Mouse (Mus musculus): ENCODE measurements around the gene Gpr152.

The Gpr152 gene

DNA sequence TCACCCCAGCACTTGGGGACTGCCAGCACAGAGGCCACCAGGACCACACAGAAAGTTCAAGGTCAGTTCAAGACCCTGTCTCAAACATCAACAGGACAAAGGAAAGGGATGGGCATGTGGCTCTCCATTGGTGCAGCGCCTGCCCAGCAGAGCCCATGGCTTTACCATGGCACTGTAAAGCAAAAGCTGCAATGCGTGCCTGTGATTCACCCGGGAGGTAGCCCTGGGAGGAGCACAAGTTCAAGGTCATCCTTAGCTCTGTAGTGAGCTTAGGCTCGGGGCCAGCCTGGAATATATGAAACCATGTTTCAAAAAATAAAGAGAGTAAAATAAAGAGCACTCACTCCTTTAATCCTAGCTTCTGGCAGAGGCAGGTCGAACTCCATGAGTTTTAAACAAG is 12.3 kb downstream of the Gpr152 start:
- no peak for DNase-seq

DNA sequence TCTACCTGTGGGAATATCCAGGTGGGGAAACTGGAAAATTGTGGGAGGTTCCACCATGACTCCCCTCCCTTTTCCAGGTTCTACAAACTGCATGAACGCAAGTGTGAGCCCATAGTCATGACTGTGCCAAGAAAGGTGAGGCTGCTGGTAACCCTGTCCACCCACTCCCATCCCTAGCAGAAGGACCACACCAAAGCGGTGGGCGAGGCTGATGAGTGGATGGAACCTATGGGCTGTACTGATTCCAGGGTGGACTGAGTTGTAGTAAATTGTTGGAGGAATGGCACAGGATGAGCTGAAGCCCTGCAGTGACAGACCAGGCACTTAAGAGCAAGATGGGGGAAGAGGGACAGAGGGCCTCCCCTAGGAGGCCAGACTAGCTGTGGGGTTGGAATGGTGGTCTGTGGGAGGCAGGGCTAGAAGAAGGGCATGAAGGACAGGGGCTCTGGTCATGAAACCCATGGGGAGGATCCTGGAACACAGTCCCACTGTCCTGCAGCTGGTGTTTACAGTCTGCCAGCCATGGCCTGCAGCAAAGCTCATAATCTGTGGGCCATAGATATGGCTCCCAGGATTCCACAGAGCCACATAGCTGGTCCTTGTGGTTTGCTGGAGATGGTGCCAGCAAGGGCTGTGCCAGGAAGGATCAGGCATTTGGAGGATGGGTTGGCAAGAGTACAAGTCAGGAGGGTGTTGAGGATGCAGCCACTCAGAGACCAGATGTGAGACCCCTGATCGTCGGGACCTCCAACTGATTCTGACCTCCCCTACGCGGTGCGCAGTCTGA is 13.1 kb downstream of the Gpr152 start:
- no peak for DNase-seq

DNA sequence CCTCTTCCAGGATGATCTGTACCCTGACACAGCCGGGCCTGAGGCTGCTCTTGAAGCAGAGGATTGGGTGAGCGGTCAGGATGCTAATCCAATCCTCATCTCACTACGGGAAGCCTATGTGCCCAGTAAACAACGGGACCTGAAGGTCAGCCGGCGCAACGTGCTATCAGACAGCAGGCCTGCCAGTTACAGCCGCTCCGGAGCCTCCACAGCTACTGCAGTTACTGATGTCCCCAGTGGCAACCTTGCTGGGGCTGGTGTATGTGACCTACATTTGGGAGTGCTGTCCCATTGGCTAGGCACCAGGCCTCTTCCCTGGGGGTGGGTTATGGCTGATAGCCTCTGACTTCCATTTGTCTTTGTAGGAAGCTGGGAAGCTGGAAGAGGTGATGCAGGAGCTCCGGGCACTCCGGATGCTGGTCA is 13.7 kb downstream of the Gpr152 start, which contains the start of gene Ptprcap:
Gene Ptprcap (plus strand): TSS at position 373 of the 423 bp plus-strand sequence.
- no peak for DNase-seq

DNA sequence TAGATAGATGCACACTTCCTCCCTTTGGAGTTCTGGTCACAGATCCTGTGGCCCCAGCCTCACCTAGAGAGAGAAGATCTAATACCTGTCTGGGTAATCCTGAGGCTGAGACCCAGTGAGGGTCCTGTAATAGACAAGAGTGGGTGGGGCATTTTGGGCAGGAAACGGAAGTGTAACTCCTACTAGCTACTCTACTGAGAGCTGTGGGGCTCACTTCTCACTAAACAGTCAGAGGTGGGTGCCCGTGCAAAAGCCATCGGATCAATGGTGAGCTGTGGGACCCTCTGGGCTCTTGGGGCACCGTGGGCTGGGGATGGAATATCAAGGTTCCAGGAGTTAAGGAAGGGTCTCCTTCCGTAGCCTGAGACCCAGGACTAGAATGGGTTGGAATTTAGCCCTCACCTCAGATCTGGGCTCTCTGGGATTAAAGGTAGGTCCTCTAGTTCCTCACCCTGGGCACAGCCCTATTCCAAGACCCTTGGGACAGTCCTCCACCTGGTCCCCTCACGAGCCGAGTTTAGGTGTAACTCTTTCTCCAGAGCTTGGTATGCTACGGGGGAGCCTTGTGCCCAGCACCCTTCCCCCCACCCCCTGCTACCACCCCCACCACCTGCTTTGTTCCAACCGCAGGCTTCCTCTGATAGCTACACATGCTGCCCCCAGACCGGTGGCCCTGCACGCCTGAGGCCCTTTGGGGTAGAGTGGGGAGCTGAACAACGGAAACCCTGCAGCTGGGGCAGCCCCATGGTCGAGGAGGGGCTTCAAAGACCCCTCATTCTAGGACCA is 15.0 kb downstream of the Gpr152 start:
- peak; percentile 89 for DNase-seq

DNA sequence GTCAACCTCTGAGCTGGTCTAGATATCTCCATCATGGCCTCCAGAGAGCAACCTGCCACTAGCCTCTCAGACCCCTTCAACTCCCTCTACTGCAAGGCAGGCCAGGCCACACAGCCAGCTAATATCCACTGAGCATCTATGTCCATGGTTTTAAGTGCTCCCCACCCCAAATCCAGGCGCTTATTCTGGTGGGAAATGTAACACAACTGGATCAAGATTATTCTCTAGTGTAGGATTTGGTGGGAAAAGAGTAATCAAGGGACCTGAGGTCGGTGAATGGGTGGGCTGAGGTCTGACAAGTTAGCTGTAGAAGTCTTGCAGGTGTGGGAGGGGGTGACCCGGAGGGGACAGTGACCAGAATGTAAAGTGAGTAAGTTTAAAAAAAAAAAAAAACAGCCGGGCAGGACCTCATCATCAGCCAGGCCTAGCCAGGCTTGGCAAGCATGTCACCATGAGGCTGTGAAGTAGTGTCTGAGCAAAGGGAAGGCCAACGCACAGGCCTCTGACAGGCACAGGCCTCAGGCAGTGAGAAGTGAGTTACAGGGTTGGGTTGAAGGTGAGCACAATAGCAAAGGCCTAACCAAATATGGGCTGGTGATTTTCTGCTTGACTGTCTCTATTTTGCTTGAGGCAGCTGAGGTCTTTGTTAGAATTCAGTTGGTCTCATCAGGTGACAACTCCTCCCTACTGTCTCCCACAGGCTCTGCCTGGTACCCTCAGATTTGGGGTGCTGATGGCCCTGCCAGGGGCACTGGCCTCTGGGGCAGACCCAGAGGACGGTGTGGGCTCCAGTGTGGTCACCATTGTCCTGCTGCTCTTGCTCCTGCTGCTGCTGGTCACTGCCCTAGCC is 15.9 kb downstream of the Gpr152 start:
- peak; percentile 56 for DNase-seq

DNA sequence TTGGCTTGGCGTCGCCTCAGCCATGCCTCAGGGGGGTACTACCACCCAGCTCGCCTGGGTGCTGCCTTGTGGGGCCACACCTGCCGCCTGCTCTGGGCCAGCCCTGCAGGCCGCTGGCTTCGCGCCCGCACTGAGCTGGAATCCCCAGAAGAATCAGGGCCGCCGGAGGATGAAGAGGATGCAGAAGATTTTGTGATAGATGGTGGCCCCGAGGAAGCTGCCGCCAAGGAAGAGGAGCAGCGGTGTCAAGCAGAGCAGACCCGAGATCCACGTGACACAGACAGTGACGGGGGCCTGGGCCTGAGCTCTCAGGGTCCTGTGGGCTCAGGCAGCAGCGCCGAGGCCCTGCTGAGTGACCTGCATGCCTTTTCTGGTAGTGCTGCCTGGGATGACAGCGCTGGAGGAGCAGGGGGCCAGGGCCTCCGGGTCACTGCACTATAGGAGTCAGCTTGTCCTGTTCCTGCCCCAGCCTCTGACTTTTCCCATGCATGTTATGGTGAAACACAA is 16.5 kb downstream of the Gpr152 start:
- no peak for DNase-seq

DNA sequence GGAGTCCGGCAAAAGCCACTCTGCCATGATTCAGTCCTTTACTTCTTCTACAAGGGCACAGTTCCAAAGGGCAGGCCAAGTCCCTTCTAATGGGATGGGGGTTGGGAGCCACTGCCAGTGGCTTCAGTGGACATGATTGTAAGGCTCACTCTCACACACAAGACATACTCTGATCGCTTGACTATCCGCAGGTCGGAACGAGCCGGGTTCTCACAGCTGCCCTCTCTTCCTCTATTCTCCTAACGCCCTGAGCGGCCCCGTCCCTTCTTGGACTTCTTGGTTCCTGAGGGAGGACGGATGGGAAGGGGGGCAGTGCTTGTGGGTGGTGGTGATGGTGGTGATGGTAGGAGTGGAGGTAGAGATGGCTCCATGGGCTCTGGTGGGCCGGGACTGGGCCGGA is 17.2 kb downstream of the Gpr152 start:
- DNase-seq = no peak

DNA sequence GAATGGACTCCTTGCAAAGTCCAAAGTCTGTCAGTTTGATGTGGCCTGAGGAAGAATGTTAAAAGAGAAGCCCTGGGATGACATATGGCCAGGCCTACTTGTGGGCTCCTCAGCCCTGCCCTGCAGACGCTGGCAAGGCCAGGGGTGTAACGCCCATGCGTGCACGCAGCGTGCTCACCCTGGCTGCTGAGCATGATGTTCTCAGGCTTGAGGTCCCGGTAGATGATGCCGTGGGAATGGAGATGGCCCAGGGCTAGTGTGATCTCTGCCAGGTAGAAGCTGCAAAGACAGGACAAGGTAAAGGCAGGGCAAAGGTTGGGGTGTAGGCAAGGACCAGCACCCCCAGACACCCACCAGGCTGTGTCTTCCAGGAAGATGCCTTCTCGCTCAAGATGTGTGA is 19.5 kb downstream of the Gpr152 start:
- no peak for DNase-seq

DNA sequence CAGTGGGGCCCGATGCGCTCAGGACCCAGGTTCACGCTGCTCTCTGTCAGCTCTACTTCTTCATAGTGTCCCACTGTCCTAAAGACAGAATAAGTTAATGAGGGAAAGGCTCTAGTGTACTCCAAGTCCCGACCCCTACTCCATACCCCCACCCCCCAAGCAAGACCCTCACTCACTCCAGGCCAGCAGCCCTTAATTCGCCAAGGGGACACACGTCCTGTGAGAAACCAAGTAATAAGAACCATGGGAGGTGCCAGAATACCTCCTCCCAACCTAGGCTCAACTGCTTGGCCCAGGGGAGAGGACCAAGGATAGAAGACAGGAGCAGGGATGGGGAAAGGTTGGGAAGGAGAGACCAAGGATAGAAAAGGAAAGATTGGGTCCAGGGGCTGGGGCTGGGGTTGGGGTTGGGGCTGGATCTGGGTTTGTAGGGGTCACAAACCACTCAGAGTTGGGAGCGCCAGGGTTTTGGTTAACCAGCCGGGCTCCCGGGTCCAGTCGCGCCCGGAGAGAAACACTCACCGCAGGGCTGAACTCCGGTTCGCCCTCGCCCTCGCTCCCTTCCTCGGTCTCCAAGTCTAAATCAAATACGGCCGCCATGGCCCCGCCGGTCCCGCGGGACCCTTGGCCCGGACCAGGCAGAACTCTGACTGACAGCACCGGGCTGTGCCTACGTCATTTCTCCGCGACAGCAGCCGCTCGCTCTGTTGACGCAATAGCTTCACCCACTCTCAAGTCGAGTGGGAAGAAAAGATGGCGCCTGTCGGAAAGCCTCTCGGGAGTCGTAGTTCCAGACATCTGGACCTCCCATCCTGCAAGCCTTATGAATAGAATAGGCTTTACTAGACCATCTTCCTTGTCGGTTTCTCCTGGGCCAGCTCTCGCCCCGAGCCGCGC is 23.3 kb downstream of the Gpr152 start, which contains the start of gene Rps6kb2:
Gene Rps6kb2 (minus strand): TSS at position 709 of the 897 bp plus-strand sequence.
- DNase-seq = peak; percentile 94

DNA sequence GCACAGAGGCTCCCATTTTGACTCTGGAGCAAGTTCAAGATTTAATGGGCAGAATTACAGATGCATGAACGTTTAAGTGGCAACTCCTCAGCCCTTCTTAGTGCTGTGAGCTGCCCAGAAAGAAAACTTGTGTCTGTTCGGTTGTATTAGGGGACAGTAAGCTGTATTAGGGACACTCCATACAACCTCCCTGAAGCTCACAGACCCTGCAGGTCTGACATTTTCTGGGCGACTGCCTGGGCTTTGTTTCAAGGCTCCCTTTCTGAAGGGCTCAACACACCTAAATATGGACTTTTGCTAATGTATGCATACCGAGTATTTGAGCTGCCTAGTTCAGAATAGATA is 23.9 kb downstream of the Gpr152 start:
- no peak for DNase-seq

DNA sequence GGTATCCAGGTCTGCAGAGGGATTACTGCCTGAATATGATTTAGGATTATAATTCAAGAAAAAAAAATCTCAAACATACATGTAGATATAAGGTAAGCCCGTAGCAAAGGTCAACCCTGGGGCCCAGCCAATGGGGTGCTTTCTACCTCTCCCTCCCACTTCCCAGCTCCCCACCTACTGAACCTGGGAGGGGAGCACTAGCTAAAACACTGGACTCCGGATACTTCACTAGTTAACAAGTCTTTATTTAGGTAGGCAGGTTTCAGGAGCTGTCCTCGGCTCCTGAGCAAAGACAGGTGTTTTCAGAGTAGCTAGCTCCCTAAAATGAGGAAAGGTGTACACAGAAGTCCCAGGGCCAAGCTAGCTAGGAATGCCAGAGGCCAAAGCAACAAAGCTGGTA is 24.5 kb downstream of the Gpr152 start:
- DNase-seq = no peak

DNA sequence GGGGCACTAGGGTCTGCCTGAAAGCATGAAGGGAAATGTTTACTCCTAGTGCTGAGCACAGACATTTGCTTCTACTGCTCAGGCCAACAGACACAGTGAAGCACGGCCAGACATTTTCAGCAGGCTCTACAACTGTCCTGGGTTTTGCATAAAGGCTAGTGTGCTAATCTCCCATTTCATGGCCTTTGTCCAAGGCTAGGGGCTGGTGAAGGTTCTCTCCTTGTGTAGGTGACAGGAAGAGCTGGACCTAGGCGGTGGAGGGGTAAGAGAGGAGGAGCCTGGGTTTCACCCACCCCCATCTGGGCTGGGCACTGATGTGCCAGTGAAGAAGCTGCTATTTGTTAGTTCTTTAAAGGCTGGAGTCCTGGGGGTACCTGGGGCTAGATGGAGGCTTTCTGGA is 25.1 kb downstream of the Gpr152 start:
- DNase-seq = no peak

DNA sequence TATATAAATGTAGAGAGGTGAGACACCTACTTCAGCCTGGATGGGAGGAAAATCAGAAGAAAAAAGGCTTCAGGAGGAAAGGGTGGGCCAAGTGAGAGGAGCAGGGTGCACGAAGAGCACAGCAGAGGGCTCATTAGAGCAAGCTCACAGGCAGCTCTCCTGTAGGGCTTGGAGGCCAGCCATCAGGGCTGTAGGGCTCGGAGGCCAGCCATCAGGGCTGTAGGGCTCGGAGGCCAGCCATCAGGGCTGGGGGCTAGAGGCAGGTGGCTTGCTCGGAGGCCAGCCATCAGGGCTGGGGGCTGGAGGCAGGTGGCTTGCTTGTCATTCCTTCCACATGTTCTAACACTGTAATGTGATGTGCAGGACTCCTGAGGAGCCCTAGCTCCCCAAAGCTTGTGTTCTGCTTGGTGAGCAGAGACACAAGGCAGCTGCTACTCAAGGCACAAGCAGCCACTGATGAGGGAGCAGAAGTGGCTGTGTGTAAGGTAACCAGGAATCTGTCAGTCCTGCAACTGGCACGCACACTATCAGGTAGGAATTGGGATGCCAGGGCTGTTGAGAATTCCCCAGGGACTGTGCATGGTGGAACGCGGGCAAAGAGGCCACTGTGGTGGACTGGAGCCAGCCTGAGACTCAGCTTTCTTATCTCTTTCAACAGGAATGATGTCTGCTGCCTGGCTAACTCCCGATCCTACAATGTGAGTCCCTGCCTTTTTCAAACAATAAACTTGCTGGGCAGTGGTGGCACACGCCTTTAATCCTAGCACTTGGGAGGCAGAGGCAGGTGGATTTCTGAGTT is 27.3 kb downstream of the Gpr152 start:
- no peak for DNase-seq

DNA sequence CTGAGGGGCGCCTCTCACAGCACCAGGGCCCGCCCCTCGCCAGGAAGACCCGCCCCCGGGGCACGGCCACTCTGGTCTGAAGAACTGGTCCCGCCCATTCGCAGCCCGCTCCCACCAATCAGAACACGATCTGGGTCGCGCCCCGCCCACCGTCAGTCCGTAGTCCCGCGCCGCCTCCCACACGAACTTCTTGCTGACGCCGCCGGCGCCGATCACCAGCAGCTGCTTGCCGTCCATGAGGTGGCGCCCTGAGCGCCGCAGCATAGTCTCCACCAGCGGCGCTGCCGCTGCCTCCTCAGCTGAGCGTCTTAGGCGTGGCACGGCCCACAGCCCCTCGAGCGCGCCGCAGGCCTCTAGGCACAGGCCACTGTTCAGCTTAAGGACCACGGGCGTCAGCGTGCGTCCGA is 29.8 kb downstream of the Gpr152 start:
- peak; percentile 100 for DNase-seq

DNA sequence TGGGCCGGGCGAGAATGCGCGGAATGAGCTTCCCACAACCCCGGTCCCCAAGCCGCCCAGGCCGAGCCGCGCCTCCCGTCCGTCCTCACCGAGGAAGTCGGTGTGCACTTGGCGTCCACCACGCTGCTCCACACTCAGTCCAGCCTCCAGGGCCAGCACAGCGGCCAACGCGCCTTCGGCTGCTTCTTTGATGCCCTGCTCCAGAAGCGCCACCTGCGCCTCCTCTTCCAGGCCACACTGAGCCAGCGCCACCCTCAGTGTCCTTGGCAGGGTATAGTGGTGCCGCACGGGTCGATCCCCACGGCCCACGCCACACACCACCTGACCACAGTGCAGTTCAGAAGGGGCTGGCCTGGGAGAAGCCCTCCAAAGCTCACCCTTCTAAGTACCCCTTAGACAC is 30.2 kb downstream of the Gpr152 start:
- DNase-seq = no peak

DNA sequence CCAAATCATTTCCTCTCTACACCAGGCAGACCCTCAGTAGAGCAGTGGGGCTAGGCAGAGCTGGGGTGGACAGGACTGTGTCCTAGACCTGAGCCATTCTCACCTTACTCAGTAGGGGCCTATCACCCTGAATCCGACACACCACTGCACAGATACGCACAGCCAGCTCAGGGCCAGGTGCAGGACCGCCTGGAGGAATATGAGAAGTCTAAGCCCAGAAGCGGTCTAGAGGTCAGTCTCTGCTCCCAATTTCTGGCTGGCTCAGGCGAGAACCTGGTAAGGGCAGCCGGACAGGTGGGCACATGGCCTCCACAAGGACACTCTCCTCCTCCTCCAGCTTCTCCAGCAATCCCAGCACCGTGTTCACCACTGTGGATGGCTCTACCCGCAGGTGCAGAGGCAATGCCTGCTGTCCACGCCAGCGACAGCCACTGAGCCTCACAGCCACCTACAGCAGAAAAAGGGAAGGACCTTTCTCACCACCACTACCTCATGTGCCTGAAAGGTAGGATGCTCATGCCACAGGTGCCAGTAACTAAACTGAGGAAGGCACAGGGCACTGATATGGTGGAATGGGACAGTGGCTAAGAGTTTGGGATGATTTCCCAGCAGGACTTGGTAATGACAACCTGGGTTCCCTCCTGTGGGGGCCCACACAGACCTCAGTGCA is 31.3 kb downstream of the Gpr152 start:
- DNase-seq = peak; percentile 11

DNA sequence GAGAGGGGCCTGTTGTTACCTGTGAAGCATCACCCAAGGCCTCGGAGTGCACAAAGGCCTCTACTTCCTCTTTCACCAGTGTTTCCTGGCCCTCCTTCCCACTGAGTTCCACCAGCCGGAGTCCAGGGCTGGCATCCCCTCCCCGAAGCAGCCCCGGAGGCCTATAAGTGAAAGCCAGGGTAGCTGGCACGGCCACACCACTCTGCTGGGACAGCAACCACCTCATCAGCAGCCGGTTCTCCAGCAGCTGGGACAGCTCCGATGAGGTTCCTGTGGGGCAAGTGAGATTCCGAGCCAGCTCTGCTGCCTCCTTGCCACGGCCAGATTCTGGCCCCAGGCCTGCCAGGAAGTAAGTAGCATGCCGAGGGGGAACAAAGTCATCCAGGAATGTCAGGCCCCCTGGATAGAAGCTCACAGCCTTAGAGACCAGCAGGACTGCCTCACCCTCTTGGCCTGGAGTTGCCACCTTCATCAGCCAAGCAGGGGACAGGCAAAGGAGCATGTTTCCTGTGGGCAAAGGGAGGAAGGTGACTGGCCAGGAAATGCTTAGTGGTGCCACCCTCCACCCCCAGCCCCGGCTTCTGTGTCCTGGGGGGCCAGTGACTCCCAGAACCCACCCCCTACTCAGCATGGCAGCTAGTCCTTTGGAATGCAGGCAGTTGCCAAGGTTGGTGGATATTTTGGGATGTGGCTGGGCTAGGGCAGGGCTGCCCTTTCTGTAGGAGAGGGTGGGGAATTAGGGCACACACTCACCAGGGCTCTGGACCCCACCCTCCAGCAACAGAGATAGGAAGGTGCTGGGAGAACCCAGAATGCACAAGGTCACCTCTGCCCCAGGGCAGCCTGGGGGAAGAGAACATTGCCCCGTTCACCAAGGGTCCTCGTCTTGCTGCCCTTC is 32.1 kb downstream of the Gpr152 start:
- DNase-seq = peak; percentile 29

DNA sequence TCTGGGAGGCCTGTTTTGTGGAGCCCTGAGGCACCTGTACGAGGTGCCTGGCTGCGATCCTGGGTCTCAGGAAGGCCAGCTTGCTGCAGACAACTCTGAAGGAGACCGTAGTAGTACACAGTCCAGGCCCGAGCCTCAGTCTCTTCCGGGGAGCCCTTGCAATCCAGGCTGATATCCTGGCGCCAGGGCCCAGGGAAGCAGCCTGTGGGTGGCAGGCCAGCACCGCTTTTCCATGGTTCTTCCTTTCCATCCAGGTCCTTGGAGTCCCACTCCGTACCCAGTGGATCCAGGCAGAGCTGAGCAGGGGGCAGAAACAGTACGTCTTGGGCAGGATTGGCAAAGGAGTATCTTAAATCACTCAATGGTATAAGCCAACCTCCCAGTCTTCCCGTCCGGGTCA is 33.3 kb downstream of the Gpr152 start:
- DNase-seq = no peak

DNA sequence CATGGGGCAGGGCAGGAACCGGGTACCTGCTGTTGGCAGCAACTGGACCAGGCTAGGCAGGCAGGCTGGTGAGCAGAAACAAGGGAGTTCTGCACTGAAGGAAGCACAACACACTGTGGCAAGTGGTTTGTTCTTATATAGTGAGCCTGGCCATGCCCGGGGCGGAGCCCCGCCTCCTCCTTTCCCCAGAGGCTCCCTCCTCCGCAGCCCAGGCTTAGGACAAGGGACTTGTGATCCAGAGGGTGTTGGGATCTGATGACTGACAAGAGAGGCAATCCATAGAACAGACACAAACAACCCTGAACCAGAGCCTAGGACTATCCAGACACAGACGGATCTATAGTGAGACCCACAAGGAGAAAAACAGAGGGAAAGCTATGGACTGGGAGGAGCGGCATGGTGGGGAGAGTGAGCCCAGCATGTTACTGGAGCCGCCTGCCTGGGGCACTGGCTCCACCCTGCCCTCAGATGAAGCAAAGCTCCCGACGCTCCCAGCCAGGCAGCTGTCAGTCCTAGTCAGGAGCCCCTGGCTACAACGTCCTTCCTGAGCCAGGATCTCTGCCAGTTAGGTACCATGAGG is 35.9 kb downstream of the Gpr152 start, which contains the start of gene Carns1:
Gene Carns1 (minus strand): TSS at position 112 of the 580 bp plus-strand sequence.
- no peak for DNase-seq
